9 mouse cellular contexts compared by ENCODE assay signal in the genomic region with DNA sequence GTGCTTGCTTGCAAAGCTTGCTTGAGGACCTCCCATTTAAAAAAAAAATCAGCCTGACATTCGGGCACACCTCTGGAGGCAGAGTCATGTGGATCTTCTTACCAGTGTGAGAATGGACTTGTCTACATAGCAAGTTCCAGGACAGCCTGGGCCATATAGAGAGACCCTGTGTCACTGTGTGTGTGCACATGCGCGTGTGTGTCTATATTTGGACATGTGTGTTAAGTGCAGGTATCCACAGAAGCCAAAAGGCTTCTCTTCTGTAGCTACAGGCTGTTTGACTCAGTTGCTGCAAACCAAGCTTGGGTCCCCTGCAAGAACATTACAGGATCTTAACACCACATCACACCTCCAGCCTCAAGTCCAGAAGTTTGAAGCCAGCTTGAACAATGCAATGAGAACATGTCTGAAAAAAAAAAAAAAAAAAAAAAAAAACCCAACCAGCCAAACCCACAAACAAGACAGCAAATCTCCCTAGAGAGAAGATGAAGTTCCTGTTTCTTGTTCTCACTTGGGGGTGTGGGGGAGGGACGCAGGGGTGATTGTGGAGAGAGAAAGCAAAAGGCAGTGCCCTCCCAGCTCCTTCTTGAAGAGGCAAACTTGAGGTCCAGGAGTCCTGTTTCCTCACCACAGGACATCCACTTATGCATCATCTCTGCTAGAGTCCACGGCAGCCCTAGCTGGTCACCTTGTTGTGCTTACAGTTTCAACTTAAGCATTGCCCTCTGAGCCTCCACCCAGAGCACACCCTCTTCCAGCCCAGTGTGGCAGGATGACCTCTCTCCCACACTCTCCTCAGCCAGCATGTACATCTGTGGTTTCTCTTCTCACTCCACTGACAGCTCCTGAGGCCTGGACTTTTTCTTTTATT. TPM values are rescaled to one million over a fixed set of nuclear protein-coding genes. Genes with fewer than 3 reads are reported as not detected.
DNase-seq lines count a peak whose midpoint lies in the region; ATAC-seq lines count a peak whose summit lies in the region.
"Had no signal": no experiment of that assay in that cellular context is flagged by ENCODE, and none has a peak within 500 bp of the region (broad histone marks: within the 10 kb centered on the region; RNA-seq: fewer than 3 reads in every experiment).

No protein-coding gene starts in this region.

- no peak for ATAC-seq in forebrain, embryonic 11.5 days (replicated peaks; ENCODE audit: low FRiP score)
- ATAC-seq in forebrain, embryonic 16.5 days: no peak
- ATAC-seq in neutrophil, adult 5-6 weeks (ENCODE audit: extremely low read depth, insufficient number of reproducible peaks, low FRiP score, poor library complexity, severe bottlenecking): peak; percentile 82
- ATAC-seq in neural tube, embryonic 15.5 days (ENCODE audit: low FRiP score): no peak
- ATAC-seq: inflammation-experienced regulatory T-cells, adult 6 months had no signal

- H3K4me3 ChIP-seq in forebrain, embryonic 11.5 days (ENCODE audit: low read depth, low read length): no peak overlapping the region
- no peak overlapping the region for H3K4me3 ChIP-seq in forebrain, embryonic 16.5 days (replicated peaks; ENCODE audit: low read length)
- no peak overlapping the region for H3K4me3 ChIP-seq in neural tube, embryonic 15.5 days (replicated peaks)

- WGBS in forebrain, embryonic 11.5 days: 84% methylated on average over 5 of the region's 5 CpGs
- 74% methylated on average over 5 of the region's 5 CpGs for WGBS in forebrain, embryonic 16.5 days
- WGBS in neural tube, embryonic 15.5 days: 82% methylated on average over 5 of the region's 5 CpGs

- no peaks in the 10 kb centered on the region for H3K36me3 ChIP-seq in forebrain, embryonic 11.5 days (ENCODE audit: control insufficient read depth, insufficient read depth, low read length)
- no peaks in the 10 kb centered on the region for H3K36me3 ChIP-seq in forebrain, embryonic 16.5 days (ENCODE audit: control insufficient read depth, insufficient read depth)
- no peaks in the 10 kb centered on the region for H3K36me3 ChIP-seq in neural tube, embryonic 15.5 days

- DNase-seq in forebrain, embryonic 11.5 days (ENCODE audit: low spot score): peak; percentile 39
- peak; percentile 15 for DNase-seq in brain, adult 2 months (ENCODE audit: low read depth, low spot score)
- peak; percentile 29 for DNase-seq in liver
- no peak for DNase-seq in testis, postnatal 14 days (ENCODE audit: low spot score)
- DNase-seq in left cerebral cortex, adult 11 months (ENCODE audit: low spot score): no peak

- H3K4me1 ChIP-seq in forebrain, embryonic 11.5 days (replicated peaks; ENCODE audit: control insufficient read depth, insufficient read depth, low read length): no peaks in the 10 kb centered on the region
- H3K4me1 ChIP-seq in forebrain, embryonic 16.5 days (replicated peaks; ENCODE audit: control insufficient read depth, insufficient read depth, low read length): no peaks in the 10 kb centered on the region
- H3K4me1 ChIP-seq in neural tube, embryonic 15.5 days: no peaks in the 10 kb centered on the region

- no peaks in the 10 kb centered on the region; the same call in 1 of the 2 replicates for H3K9me3 ChIP-seq in forebrain, embryonic 11.5 days (ENCODE audit: control insufficient read depth, low read length)
- H3K9me3 ChIP-seq in forebrain, embryonic 16.5 days (ENCODE audit: control insufficient read depth, low read length): no peaks in the 10 kb centered on the region
- no peaks in the 10 kb centered on the region for H3K9me3 ChIP-seq in neural tube, embryonic 15.5 days (replicated peaks)

- no peaks in the 10 kb centered on the region for H3K27me3 ChIP-seq in forebrain, embryonic 11.5 days (ENCODE audit: control insufficient read depth, insufficient read depth, low read length)
- H3K27me3 ChIP-seq in forebrain, embryonic 16.5 days (replicated peaks; ENCODE audit: control insufficient read depth, insufficient read depth, low read length): no peaks in the 10 kb centered on the region
- no peaks in the 10 kb centered on the region for H3K27me3 ChIP-seq in neural tube, embryonic 15.5 days (replicated peaks)

- H3K9ac ChIP-seq in forebrain, embryonic 11.5 days (ENCODE audit: low read length): no peak overlapping the region
- H3K9ac ChIP-seq in forebrain, embryonic 16.5 days (replicated peaks; ENCODE audit: low read depth, low read length): no peak overlapping the region
- H3K9ac ChIP-seq in neural tube, embryonic 15.5 days (replicated peaks): no peak overlapping the region

- no peak overlapping the region for H3K4me2 ChIP-seq in forebrain, embryonic 11.5 days (ENCODE audit: low read depth, low read length, severe bottlenecking)
- no peak overlapping the region for H3K4me2 ChIP-seq in forebrain, embryonic 16.5 days (ENCODE audit: low read length)
- no peak overlapping the region for H3K4me2 ChIP-seq in neural tube, embryonic 15.5 days

- H3K27ac ChIP-seq in forebrain, embryonic 11.5 days (ENCODE audit: low read depth, low read length): no peak overlapping the region
- no peak overlapping the region for H3K27ac ChIP-seq in forebrain, embryonic 16.5 days (ENCODE audit: low read length)
- H3K27ac ChIP-seq in neural tube, embryonic 15.5 days (replicated peaks): no peak overlapping the region

RNA-seq across cellular contexts. Expression of a gene that starts 11.8 kb away (rescaled TPM):
- 0.87 and 1.0 TPM in 2 replicates for polyA plus RNA-seq in forebrain, embryonic 11.5 days (2014; fragmentation: Nextera tagmentation; extraction: Ambion mirVana)
- polyA plus RNA-seq in forebrain, embryonic 16.5 days (2015; fragmentation: Nextera tagmentation; extraction: Ambion mirVana): 0.18 and 0.37 TPM in 2 replicates
- total RNA-seq in neutrophil, adult 5-6 weeks (2017): 269 and 270 TPM in 2 replicates
- 0.50 and 1.5 TPM in 2 replicates for polyA plus RNA-seq in neural tube, embryonic 15.5 days (2015; fragmentation: Nextera tagmentation; extraction: Ambion mirVana)

RNA-seq across cellular contexts. Expression of a gene that starts 35.0 kb away (rescaled TPM):
- polyA plus RNA-seq in forebrain, embryonic 11.5 days (2014; fragmentation: Nextera tagmentation; extraction: Ambion mirVana): 69.6 and 80.4 TPM in 2 replicates
- polyA plus RNA-seq in forebrain, embryonic 16.5 days (2015; fragmentation: Nextera tagmentation; extraction: Ambion mirVana): 62.7 and 66.2 TPM in 2 replicates
- 39.9 and 42.0 TPM in 2 replicates for total RNA-seq in neutrophil, adult 5-6 weeks (2017)
- 56.0 and 58.7 TPM in 2 replicates for polyA plus RNA-seq in neural tube, embryonic 15.5 days (2015; fragmentation: Nextera tagmentation; extraction: Ambion mirVana)

RNA-seq across cellular contexts. Expression of a gene that starts 39.9 kb away (rescaled TPM):
- 177 and 187 TPM in 2 replicates for polyA plus RNA-seq in forebrain, embryonic 11.5 days (2014; fragmentation: Nextera tagmentation; extraction: Ambion mirVana)
- polyA plus RNA-seq in forebrain, embryonic 16.5 days (2015; fragmentation: Nextera tagmentation; extraction: Ambion mirVana): 55.8 and 61.7 TPM in 2 replicates
- 24.2 and 32.4 TPM in 2 replicates for total RNA-seq in neutrophil, adult 5-6 weeks (2017)
- 35.8 and 58.8 TPM in 2 replicates for polyA plus RNA-seq in neural tube, embryonic 15.5 days (2015; fragmentation: Nextera tagmentation; extraction: Ambion mirVana)

RNA-seq across cellular contexts. Expression of a gene that starts 51.0 kb away (rescaled TPM):
- polyA plus RNA-seq in forebrain, embryonic 11.5 days (2014; fragmentation: Nextera tagmentation; extraction: Ambion mirVana): 3.8 and 4.6 TPM in 2 replicates
- polyA plus RNA-seq in forebrain, embryonic 16.5 days (2015; fragmentation: Nextera tagmentation; extraction: Ambion mirVana): 1.0 and 1.6 TPM in 2 replicates
- 2.6 and 4.7 TPM in 2 replicates for total RNA-seq in neutrophil, adult 5-6 weeks (2017)
- 0.54 and 0.64 TPM in 2 replicates for polyA plus RNA-seq in neural tube, embryonic 15.5 days (2015; fragmentation: Nextera tagmentation; extraction: Ambion mirVana)

Comparison
In these comparisons a context has a peak if more than half of its experiments do, and no peak if none do; other contexts are left out.
1. DNase-seq: peak in forebrain, embryonic 11.5 days (single experiment), brain, adult 2 months (single experiment) and liver (single experiment); none in testis, postnatal 14 days (single experiment) and left cerebral cortex, adult 11 months (single experiment).